Mouse (Mus musculus) liver, adult 2 months (tissue): ENCODE data around the gene Ank.

ENCODE experiments used
- CTCF ChIP-seq: fragments of 200-500 bp; IDR thresholded peaks from 2 replicates; pipeline ENCODE4 v1.5.1; 2011; ENCODE audit warnings: low read depth, low read length, control low read depth
- POLR2A ChIP-seq: fragments of 200-500 bp; IDR thresholded peaks from 2 replicates; pipeline ENCODE4 v1.6.1; 2011; ENCODE audit warnings: low read length, control low read depth; ENCODE audit not compliant: insufficient read depth; ENCODE audit errors: extremely low read depth

DNA sequence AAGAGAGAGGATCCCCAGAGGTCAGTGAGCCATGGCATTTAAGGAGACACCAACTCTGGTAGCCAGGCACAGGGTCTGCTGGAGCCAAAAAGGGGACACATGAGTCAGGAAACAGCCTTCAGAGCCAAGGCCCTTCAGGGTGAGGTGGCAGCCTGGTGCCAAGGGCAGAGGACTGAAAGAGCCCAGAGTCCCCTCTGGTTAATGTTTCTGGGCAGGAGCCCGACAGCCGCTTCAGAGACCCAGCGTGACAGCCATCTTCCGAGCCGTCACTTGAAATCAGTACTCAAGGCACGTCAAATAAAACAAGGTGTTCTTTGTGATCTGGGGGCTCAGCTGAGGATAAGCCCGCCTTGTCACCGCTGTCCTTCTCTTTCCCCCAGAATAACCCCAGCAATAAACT is 104.7 kb downstream of the Ank start:
- no peak for TF ChIP-seq CTCF
- TF ChIP-seq POLR2A, result no peak
